Mouse (Mus musculus): ENCODE results near the gene Rad51.

The Rad51 gene

GRCm38 (mm10) chr2:119163999-119164398 lies 51.4 kb downstream of the Rad51 start:
- no peak for DNase-seq (ENCODE audit: low spot score in 2 of 2)

- DNase-seq (ENCODE audit: low spot score in 2 of 2): no peak
These were observed 52.8 kb downstream of the Rad51 start for GRCm38 (mm10) chr2:119165401-119165800.

GRCm38 (mm10) chr2:119166901-119167865 lies 54.6 kb downstream of the Rad51 start, which contains the start of gene Gchfr:
Gene Gchfr (plus strand): TSS chr2:119167773.
- DNase-seq (ENCODE audit: low spot score in 2 of 2): peak in 1 of 2 experiments; percentile 16

DNA sequence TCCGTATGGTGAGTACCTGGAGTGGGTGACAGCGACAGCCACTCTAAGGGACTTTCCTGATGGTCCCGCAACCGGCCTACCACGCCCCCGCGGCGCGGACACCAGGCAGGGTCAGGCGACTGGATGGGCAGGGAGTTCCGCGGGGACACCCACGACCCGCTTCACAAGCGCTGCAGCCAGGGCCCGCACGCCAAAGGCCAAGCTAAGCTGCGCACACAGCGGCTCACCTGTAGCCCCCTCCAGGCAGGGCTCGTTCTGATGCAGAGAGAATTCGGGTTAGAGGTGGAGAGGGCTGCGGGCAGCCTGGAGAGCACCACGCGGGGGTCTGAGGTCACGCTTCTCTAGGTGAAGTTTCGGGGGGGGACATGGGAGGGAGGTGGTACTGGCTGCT lies 55.3 kb downstream of the Rad51 start:
- no peak for DNase-seq (ENCODE audit: low spot score in 2 of 2)

GRCm38 (mm10) chr2:119170282-119170681 lies 57.7 kb downstream of the Rad51 start:
- no peak for DNase-seq (ENCODE audit: low spot score in 2 of 2)

GRCm38 (mm10) chr2:119171574-119171973 lies 59.0 kb downstream of the Rad51 start:
- no peak for DNase-seq (ENCODE audit: low spot score in 2 of 2)

DNA sequence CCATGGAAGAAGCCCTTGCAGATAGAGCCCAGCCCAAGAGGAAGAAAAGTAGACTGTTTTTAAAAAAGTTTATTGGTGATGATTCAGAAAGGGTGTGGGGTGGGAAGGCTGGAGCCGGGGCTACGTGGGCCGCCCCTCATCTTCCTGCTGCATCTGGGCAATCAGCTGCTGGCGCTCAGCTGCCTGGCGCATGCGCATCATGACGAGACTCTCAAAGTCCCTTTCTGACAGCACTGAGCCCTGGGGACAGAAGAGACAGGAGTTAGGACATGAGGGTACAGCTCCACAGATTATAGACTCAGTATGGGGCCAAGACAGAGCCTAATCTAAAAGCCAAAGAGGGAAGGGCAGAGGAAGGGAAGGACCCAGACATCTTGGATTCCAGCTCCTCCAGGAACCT lies 59.9 kb downstream of the Rad51 start:
- DNase-seq (ENCODE audit: low spot score in 2 of 2): no peak

DNA sequence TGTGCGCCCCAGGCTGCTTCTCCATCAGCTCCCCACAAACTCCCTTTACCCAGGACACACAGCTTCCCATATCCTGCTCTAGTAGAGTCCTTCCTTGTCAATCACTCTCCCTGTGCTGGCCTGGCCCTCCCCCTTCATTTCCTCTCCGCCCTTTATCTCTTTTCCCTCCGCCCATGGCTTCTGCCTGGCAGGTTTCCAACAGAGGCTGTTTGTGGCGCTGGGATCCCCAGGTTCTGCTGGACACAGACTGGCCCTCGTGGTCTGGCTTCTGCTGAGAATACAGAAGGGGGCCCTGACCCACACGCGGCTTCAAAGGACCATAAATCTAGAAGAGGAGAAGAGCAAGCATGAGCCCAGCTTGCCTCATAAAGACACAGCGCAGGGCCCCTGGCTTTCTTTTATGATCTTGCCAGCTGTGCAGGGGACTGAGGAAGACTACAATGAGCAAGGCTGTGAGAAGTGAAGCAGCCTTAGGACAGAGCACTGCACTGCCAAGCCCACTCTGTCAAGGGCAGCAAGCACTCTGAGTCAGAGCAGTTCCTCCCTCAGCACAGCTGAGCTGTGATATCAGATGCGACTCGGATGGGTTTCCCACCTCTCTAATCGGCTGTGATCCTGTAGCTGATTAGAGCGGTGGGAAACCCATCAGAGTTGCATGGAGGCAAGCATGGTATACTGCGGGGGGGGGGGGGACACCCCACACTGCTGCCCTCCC lies 60.4 kb downstream of the Rad51 start:
- DNase-seq (ENCODE audit: low spot score in 2 of 2): peak in 1 of 2 experiments; percentile 14

GRCm38 (mm10) chr2:119173991-119174651 lies 61.5 kb downstream of the Rad51 start, which contains the start of gene Gm14137:
Gene Gm14137 (plus strand): TSS chr2:119174509.
- DNase-seq (ENCODE audit: low spot score in 2 of 2): no peak

DNA sequence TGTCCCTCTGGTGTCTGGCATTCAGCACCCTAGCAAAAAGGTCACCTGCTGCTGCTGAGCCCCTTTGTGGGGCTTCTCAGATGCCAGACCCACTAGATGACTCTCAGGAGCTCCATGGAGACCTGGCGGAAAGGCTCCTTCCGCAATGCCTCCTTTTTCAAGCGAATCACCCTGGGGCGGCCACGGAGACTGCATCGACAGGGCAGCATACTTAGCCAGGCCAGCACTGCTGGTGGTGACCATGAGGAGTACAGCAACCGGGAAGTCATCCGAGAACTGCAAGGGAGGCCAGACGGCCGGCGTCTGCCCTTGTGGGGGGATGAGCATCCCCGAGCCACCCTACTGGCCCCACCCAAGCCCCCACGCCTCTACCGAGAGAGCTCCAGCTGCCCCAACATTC lies 62.3 kb downstream of the Rad51 start:
- no peak for DNase-seq (ENCODE audit: low spot score in 2 of 2)

DNA sequence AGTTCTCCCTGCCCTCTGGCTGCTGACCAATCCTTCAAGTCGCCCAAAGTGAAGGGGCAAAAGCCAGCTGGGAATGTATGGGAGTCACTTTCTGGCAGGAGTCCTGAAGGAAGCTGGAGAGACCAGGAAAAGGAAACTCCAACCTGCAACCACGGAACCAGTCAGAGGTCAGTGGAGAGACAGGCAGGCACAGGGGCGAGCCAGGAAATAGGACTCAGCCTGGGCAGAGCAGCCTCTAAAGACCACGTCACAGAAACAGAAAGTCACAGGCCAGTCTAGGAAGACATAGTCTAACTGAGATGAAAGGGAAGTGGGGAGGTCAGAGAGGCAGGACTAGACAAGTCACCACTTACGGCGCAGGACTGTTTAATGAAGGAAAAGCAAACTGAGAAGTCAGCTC lies 63.0 kb downstream of the Rad51 start:
- no peak for DNase-seq (ENCODE audit: low spot score in 2 of 2)

- no peak for DNase-seq (ENCODE audit: low spot score in 2 of 2)
These were observed 64.2 kb downstream of the Rad51 start for GRCm38 (mm10) chr2:119176761-119177160.

DNA sequence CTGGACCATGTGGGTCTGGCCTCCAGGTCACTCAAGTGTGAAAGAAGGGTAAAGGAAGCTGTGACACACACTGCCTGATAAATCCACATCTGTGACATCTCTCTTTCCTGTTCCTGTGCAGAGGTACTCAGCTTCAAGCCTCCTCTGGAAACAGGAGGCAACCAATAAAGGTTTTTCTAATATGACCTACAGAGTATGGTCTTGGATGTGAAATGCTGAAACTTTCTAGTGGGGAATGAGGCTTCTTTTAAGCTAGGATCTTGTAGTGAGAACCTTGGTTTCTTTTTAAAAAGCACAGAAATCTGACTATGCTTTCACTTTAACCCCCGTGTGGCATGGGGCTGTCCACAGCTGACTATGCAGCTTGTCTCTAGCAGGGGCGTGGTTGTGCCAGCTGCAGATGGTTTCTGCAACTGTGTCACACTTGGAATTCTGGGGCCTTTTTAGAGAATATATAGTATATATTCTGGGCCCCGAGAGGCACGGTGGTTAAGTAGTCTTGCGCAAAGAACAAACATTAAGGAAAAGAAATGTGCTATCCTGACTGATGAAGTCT lies 64.9 kb downstream of the Rad51 start:
- DNase-seq (ENCODE audit: low spot score in 2 of 2): no peak

GRCm38 (mm10) chr2:119182914-119183313 lies 70.3 kb downstream of the Rad51 start:
- no peak for DNase-seq (ENCODE audit: low spot score in 2 of 2)

DNA sequence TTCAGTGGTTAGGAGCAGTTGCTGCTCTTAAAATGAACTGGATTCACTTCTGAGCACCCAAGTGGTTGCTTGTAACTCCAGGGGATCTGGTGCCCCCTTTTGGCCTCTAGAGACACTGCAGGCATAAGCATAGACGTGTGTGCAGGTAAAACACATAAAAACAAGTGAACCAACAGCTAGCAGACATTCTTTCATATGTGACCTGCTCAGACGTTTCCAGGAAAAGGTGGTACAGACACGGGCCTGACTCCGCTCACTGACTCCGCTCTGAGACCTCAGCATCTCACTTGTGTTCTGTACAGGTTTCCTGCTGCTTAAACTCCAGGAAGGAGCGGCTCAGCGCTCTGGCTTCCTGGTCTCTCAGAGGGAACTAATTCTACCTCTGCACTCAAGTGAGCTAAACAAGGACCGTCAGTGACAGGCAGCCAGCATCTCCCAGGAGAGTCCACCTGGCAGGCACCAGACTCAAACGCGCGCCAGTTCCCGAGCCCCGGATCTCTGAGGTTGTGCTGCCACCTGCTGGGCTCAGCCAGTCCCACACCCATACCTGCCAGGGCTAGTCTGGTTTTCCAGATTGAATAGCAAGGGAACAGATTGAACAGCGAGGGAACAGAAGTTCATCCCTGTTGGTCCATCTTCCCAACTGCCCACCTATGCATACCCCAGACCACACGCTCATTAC lies 76.6 kb downstream of the Rad51 start:
- peak; percentile 49 to 80 for DNase-seq (ENCODE audit: low spot score in 2 of 2)

GRCm38 (mm10) chr2:119190969-119191368 lies 78.4 kb downstream of the Rad51 start:
- DNase-seq (ENCODE audit: low spot score in 2 of 2): no peak

DNA sequence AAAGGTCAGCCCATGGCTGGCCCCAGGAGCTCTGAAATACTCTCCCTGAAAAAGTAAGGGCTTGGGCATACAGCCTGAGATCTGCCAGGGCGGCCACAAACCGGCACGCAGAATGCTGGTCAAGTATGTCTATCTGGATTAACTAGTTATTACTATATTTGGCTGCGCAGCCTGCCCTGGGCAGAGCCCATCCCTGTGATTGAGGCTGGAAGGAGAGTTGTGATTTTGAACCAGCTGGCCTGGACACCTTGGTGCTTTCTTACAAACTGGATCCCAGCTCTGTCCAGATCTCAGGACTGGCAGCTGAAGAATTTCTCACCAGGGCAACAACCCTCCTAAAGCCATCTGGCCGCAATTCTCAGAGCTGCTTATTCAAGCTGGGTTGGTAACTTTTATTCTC lies 81.5 kb downstream of the Rad51 start:
- DNase-seq (ENCODE audit: low spot score in 2 of 2): no peak

GRCm38 (mm10) chr2:119196316-119197108 lies 83.9 kb downstream of the Rad51 start:
- no peak for DNase-seq (ENCODE audit: low spot score in 2 of 2)
